Mouse (Mus musculus): Measurements from ENCODE around the gene Spata31d1b. TPM values are rescaled to one million over a fixed set of nuclear protein-coding genes. Genes with fewer than 3 reads are reported as not detected.
"Not testable (repeated sequence)": the region's sequence is repeated elsewhere in the genome, so short reads cannot be mapped to it uniquely, and the experiment has no call there.

Spata31d1b gene
- total RNA-seq, 1 experiment from 2014 or later, result 0.19 TPM

DNA sequence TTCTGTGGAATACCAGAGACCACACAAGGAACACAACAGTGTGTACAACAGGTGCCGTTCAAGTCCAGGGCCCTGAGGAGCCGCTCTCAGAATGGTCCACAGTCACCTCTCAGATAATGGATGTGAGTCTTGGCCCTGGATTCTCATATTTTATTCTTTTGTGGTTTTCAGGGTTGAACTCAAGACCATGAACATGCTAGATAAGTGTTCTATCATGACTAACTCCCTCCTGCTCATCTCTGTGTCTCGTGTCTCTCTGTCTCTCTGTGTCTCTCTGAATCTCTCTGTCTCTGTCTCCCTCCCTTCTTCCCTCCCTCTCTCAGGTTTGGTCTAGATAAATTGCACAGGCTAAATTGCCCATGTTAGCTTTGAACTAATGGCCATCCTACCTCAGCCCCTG lies 22.2 kb upstream of the Spata31d1b start:
- no peak for ATAC-seq (replicated peaks; ENCODE audit: insufficient number of reproducible peaks, low FRiP score, low TSS enrichment, poor library complexity, severe bottlenecking)

DNA sequence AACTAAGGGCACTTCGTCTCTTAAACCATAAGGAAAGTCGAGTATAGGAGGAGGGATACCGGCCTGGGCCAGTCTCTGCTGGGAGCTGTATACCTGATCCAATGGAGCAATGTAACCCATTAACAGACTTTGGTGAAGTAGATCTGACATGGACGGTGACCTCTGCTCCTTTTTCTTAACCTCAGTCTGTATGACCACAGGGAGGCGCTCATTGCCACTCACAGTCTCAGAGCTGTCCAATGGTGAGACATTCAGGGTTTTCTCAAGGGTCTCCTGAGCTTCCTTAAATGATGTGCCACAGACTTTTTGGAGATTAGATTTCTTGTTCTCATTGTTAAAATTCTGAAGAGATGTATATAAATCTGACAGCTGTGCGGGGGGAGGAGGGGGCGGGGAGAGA lies 21.5 kb upstream of the Spata31d1b start:
- ATAC-seq (replicated peaks; ENCODE audit: insufficient number of reproducible peaks, low FRiP score, low TSS enrichment, poor library complexity, severe bottlenecking), result no peak

DNA sequence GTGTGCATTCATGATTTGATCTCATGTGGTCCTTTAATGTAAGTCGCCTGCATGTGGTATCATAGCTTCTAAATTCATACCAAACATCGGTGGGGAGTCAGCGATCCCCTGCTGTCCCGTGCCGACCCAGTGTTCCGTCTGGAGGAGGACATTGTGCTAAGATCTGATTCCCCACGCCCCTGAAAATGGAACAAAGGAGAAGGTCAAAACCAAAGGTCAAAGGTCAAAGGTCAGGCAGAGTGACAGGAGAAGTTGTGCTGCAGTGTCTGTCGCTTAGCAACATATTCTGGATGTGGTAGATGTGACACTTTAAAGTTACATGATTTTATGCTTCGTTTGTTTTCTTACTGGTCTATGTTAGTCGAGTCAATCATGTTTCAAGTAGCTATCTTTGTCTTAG lies 20.6 kb upstream of the Spata31d1b start:
- ATAC-seq (replicated peaks; ENCODE audit: insufficient number of reproducible peaks, low FRiP score, low TSS enrichment, poor library complexity, severe bottlenecking), result no peak

DNA sequence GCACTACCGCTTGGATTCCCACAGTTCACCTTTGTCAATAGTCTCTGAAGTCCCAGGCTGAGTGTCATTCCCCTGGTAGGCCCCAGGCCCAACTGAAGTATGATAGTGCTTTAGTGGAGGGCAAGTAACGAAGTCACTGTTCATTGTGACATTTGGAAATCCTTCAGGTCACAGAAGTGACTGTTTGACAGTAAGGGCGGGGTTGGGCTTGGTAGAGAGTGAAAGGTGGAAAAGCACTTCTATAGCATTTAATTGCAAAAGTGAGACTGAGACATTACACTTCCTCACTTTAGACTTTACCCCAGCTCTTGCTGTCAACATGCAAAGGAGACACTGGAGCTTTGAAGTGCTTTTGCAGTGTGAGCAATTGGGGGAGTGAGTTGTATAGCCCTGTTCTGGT lies 18.1 kb upstream of the Spata31d1b start, which contains the start of gene 4921517D22Rik:
TSS of gene 4921517D22Rik (minus strand) at position 101 of the 400 bp plus-strand sequence.
- ATAC-seq (replicated peaks; ENCODE audit: insufficient number of reproducible peaks, low FRiP score, low TSS enrichment, poor library complexity, severe bottlenecking), result no peak

DNA sequence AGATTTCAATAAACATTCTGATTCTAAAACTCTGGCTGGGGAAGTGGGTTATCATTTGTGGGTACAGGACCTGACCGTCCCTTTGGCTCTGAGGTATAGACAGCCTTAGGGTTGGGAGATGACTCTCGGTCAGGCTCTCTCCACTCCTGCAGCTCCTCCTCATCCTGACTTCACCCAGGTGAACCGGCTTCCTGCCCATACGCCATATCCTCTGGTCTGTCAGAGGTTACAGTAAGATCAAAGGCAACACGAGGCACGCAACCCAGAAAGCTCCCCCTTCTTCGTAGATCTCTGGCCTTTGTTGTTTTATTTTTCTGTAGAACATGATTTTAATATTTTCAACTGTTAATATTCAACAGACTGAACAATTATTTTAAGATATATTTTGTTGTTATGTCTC lies 16.3 kb upstream of the Spata31d1b start:
- no peak for ATAC-seq (replicated peaks; ENCODE audit: insufficient number of reproducible peaks, low FRiP score, low TSS enrichment, poor library complexity, severe bottlenecking)

DNA sequence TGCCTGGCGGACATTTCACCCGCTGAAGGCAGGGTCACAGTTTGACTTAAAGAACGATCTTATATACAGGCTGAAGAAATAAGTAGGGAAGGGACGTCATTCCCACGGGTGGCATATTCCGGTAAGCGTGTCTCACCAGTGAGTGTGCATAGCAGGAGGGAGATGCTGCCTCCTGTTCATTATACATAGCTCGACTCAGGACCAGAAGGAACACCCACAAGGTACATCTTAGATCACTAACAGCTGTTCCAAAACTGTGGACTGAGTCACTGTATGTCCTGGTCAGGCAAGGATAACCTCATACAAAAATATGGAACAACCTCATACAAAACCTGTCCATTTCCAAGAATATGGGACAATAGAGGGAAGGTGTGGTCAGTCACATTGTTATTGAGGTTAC lies 13.0 kb upstream of the Spata31d1b start:
- ATAC-seq (replicated peaks; ENCODE audit: insufficient number of reproducible peaks, low FRiP score, low TSS enrichment, poor library complexity, severe bottlenecking), result no peak

DNA sequence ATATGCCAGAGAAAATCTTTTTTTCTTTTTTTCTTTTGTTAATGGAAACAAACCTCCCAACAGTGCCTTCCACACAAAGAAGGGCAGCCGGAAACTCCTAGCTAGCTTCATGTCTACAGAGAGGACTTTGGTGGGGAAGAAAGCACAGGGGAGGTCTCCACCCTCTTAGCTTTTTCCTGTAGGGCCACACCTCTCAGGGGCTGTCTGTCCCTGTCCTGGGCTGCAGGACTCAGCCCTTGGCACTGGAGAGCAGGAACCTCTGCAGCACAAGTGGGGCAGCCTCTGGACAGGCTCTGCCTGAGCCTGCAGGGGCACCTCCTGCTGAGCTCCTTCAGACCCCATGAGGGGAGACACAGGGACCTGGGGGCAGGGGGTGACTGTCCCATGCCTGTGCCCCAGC lies 11.9 kb upstream of the Spata31d1b start:
- ATAC-seq (replicated peaks; ENCODE audit: insufficient number of reproducible peaks, low FRiP score, low TSS enrichment, poor library complexity, severe bottlenecking), result not testable (repeated sequence)

DNA sequence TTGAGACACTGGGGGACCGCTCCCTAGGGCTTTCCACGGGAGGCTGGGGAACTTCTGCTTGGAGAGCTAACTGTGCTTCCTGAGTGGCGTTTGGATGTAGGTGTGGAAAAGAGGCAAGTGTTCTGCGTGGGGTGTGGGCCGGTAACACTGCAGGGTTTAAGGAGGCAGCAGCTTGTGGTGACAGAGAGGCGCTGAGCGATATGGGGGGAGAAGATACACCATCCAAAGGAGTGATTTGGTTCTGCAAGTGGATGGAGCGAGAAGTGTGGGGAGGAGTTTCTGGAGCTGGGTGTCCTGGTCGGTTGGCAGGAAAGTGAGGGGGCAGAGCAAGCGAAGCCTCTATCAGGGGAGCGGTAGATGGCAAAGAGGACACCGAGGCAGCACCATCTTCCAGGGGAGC lies 8.6 kb upstream of the Spata31d1b start:
- ATAC-seq (replicated peaks; ENCODE audit: insufficient number of reproducible peaks, low FRiP score, low TSS enrichment, poor library complexity, severe bottlenecking), result no peak

DNA sequence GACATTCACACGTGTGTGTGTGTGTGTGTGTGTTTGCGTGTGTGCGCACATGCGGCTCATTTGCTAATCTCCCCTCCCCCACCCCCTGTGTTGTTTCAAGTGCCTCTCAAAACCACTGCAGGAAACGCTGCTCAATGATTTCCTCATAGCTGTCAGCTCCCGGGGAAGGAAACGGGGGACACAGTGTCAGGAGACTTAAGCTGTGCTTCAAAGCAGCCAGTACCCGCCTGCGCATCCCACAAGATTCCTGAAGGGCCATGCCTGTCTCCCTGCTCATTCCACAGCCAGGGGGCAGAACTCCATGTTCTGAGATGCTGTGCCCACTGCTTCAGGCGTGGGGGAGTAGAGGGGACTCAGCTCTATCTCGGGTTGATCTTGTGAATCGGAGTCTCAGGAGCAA lies 7.5 kb upstream of the Spata31d1b start:
- peak; percentile 27; the same call in 1 of the 2 replicates for ATAC-seq (replicated peaks; ENCODE audit: insufficient number of reproducible peaks, low FRiP score, low TSS enrichment, poor library complexity, severe bottlenecking)

DNA sequence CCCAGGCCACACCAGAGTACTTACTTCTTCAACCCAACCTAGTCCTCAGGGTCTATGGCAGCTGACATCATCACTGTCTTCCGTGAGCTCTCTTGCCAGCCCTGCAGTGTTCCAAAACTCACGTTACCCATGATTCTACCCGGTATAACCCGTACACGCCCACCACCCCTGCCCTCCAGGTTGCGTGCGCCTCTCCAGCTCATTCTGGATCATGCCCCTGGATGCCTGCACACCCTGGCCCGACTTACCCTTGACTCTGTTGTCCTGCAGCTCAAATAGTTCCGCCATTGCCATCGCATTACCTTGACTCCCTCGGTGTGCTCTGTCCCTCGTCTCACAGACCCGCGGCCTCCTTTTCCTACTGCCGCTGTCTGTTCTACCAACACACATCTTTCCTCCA lies 1.9 kb upstream of the Spata31d1b start, which contains the start of gene Spata31d1a:
TSS of gene Spata31d1a (minus strand) at position 101 of the 400 bp plus-strand sequence.
- ATAC-seq (replicated peaks; ENCODE audit: insufficient number of reproducible peaks, low FRiP score, low TSS enrichment, poor library complexity, severe bottlenecking), result no peak

DNA sequence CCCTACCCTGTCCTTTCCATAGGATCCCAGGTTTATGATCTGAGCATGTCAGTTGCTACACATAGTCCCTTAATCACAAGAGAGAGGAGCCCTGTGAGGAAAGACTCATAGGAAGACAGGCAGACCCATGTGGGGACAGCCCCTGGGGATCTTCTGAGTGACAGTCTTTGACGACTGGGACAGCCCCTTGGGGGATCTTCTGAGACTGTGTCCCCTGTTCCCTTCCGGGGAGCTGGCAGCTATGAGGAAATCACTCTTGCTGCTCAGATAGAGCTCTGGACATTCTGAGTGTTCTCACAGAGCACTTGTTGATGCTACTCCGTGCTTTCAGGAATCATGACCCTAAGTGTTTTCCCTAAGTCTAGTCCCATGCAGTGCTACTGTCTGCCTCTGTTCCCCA lies 1.6 kb downstream of the Spata31d1b start:
- ATAC-seq (replicated peaks; ENCODE audit: insufficient number of reproducible peaks, low FRiP score, low TSS enrichment, poor library complexity, severe bottlenecking), result no peak

DNA sequence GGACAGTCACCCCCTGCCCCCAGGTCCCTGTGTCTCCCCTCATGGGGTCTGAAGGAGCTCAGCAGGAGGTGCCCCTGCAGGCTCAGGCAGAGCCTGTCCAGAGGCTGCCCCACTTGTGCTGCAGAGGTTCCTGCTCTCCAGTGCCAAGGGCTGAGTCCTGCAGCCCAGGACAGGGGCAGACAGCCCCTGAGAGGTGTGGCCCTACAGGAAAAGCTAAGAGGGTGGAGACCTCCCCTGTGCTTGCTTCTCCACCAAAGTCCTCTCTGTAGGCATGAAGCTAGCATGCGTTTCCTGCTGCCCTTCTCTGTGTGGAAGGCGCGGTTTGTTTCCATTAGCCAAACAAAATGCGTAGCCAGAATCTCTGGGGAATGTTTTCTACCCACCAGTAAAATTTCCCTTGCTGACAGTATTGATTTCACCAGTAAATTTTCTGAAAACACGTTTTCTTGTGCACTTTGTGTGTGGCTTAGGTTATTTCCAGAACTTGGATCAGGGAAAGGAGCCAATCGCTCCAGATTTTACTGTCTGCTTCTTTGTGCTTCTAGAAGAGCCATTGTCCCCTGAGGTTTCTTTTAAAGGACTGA lies 6.9 kb downstream of the Spata31d1b start:
- ATAC-seq (replicated peaks; ENCODE audit: insufficient number of reproducible peaks, low FRiP score, low TSS enrichment, poor library complexity, severe bottlenecking), result not testable (repeated sequence)

DNA sequence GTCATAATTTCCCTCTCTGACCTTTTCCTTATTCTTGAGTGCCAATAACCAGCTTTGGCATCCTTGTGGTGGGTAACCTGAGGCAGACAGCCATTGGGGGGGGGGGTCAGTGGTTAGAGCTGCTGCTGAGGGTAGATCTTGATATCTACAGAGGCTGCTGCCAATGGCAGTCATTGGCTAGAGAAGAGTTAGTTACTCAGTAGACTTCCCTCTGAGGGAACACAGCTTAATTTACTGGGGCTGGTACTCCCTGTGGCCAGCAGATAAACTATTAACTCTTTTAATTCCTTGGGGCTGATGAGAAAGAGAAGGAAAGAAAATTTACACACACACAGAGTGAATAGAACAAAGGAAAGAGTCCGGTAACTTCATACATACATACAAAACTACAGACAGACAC lies 7.4 kb downstream of the Spata31d1b start:
- ATAC-seq (replicated peaks; ENCODE audit: insufficient number of reproducible peaks, low FRiP score, low TSS enrichment, poor library complexity, severe bottlenecking), result no peak

DNA sequence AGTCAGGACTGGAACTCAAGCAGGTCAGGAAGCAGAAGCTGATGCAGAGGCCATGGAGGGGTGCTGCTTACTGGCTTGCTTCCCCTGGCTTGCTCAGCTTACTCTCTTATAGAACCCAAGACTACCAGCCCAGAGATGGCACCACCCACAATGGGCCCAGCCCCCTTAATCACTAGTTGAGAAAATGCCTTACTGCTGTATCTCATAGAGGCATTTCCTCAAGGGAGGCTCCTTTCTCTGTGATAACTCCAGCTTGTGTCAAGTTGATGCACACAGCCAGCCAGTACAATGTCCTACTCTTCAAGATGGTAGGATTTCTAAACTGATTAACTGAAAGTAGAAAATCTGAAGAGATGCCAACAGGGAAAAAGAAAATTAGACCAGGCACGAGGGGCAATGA lies 10.0 kb downstream of the Spata31d1b start:
- ATAC-seq (replicated peaks; ENCODE audit: insufficient number of reproducible peaks, low FRiP score, low TSS enrichment, poor library complexity, severe bottlenecking), result not testable (repeated sequence)

DNA sequence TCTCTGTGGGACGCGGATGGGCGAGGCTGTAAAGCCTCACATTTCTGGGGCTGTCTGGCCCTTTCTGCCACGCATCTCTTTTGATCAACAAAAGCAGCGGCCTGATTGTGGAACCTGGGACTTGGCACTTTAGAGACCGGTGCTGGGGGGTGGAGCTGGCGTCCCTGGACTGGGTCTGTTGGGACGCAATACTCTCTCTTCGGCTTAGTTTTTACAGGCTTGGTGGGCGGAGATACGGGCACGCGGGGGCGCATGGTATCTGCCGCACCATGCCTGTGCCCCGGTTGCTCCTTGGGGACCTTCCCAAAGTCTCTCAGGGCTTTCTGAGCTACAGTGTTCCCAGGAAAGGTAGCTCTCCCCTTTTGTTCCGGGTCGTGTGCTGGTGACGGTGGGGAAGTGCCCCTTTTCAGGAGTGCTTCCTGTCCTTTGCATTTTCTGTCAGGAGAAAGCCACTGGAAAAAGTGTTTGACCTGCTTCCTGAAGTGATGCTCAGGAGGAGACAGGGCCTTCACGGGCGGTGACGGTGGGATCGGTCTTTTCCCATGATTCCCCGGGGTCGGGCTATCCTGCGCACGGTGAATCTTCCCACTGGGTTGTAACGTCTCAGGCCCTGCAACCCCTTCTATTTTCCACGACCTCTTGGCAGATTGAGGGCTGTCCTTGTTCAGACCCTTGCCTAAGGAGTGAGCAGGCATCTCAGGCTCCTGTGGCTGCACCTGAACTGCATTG lies 14.2 kb downstream of the Spata31d1b start:
- ATAC-seq (replicated peaks; ENCODE audit: insufficient number of reproducible peaks, low FRiP score, low TSS enrichment, poor library complexity, severe bottlenecking), result no peak

DNA sequence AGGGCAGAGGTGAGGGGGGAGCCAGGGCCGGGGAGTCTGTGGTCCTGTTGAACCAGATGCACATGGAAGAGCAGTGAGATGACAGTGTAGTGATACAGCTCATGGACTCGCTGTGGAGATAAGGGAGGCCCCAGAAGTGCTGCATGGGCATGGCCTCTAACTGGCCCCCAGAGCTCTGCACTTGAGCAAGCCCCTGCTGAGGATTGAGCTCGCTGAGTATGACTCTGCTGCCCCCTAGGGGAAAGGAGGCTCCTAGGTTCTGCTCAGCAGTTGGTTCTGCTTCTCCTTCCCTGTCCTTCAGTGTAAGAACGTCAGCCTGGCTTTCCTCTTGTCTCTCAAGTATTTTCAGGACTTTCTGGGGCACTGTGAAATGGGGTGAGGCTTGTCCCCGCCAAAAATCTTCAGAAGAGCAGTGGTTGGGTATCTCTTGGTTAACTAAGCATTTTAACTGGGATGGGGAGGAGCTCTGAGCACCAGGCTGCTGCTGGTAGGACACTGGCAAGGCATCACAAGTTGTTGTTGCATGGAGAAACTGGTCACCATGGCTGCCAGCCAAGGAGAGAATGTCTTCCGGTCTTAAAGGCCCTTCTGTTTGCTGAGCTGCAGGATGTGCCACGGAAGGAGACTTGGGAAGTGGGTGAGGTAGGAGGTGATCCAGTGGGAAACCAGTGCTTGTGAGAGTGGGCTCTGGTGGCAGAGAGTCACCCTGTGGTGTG lies 16.5 kb downstream of the Spata31d1b start:
- ATAC-seq (replicated peaks; ENCODE audit: insufficient number of reproducible peaks, low FRiP score, low TSS enrichment, poor library complexity, severe bottlenecking), result peak; percentile 86

DNA sequence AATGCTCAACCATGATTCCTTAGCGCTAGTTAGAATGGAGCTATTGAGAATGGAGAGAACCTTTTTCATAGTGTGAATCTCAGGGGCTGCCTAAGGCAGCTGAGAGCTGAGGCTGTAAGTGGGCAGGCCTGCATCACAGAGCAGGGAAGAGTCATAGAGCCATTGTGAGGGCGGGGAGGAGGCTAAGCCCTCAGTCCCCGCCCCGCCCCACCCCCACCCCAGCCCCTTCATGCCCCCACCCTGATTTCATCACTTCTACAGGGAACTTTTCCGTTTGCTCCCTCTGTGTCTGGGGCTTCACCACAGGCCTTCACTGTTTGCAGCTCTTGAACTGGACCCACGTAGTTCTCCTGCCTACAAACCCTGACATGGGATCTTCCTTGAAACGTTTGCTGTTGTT lies 19.6 kb downstream of the Spata31d1b start, which contains the start of gene Spata31d1d:
TSS of gene Spata31d1d (minus strand) at position 101 of the 400 bp plus-strand sequence.
- ATAC-seq (replicated peaks; ENCODE audit: insufficient number of reproducible peaks, low FRiP score, low TSS enrichment, poor library complexity, severe bottlenecking), result no peak

DNA sequence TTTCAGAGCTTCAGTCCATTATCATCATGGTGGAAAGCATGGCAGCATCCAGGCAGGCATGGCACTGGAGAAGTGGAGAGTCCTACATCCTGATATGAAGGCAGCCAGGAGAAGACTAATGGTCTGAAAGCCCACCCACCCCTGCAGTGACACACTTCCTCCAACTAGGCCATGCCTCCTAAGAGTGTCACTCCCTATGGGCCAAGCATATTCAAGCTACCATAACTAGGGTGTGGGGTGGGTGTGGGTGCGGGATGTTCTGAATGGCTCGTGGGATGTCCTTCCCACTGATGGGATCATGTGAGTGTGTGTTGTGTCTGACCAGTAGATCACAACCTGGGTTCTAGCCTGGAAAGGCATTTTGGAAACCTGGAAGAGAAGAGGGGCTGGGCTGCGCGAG lies 21.9 kb downstream of the Spata31d1b start:
- ATAC-seq (replicated peaks; ENCODE audit: insufficient number of reproducible peaks, low FRiP score, low TSS enrichment, poor library complexity, severe bottlenecking), result no peak

DNA sequence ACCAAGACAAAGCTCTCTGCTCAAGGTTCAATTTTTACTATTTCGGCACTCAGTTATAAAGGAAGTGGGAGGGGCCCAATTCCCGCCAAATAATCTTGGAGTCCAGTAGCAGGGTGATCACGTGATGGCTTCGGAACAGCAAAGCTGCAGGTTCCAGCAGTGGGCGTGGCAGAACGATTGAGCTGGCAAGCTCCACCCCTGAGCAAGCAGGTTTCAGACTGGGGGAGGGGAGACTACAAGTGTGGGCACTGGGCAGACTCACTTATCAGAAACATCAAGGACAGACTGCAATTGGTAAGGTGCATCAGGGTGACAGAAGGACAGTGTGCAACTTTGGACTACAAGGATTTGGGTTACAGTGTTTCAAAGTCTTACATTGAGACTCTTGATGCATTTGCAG lies 22.3 kb downstream of the Spata31d1b start:
- not testable (repeated sequence) for ATAC-seq (replicated peaks; ENCODE audit: insufficient number of reproducible peaks, low FRiP score, low TSS enrichment, poor library complexity, severe bottlenecking)

DNA sequence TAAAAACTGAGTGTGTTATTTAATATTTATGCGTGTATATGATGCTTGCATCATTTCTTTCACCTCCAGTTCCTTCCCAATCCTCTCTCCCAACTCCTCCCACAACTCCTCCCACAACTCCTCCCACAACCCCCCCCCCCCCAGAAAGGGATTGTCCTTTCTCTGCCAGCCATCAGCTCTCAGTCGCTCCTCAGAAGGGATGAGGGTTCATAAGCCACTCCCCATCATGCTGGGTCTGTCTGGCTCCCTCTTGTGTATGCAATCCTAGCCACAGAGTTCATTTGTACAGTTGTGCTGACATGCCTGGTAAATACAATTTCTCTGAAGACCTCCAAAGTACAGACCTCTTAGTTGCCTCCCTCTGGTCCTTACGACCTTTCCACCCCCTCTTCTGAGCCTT lies 23.1 kb downstream of the Spata31d1b start:
- ATAC-seq (replicated peaks; ENCODE audit: insufficient number of reproducible peaks, low FRiP score, low TSS enrichment, poor library complexity, severe bottlenecking), result no peak
